Mouse (Mus musculus) splenic B cell, adult 2 months (primary cell): ENCODE results near the gene Klhl25.
"Not testable (repeated sequence)": the region's sequence is repeated elsewhere in the genome, so short reads cannot be mapped to it uniquely, and the experiment has no call there.

ENCODE experiments used
- DNase-seq: peaks from one replicate; pipeline ENCODE4 v3.0.0-alpha.2; 2011; ENCODE audit warnings: low read depth, low spot score
- H3K27me3 ChIP-seq: 2 replicates; pipeline ENCODE4 v1.6.1; 2012; ENCODE audit warnings: mild to moderate bottlenecking, low read length, moderate library complexity, mixed read lengths; ENCODE audit not compliant: control insufficient read depth, poor library complexity, insufficient read depth, severe bottlenecking
- H3K36me3 ChIP-seq: 2 replicates; pipeline ENCODE4 v1.6.1; 2012; ENCODE audit warnings: mild to moderate bottlenecking, low read length, moderate library complexity, mixed read lengths; ENCODE audit not compliant: control insufficient read depth, poor library complexity, insufficient read depth, severe bottlenecking

Klhl25 gene

GRCm38 (mm10) chr7:75828536-75828935, 19.6 kb upstream of the Klhl25 start:
- no peaks in the 10 kb centered on the region for H3K36me3 ChIP-seq
- DNase-seq: no peak
- no peaks in the 10 kb centered on the region for H3K27me3 ChIP-seq

DNA sequence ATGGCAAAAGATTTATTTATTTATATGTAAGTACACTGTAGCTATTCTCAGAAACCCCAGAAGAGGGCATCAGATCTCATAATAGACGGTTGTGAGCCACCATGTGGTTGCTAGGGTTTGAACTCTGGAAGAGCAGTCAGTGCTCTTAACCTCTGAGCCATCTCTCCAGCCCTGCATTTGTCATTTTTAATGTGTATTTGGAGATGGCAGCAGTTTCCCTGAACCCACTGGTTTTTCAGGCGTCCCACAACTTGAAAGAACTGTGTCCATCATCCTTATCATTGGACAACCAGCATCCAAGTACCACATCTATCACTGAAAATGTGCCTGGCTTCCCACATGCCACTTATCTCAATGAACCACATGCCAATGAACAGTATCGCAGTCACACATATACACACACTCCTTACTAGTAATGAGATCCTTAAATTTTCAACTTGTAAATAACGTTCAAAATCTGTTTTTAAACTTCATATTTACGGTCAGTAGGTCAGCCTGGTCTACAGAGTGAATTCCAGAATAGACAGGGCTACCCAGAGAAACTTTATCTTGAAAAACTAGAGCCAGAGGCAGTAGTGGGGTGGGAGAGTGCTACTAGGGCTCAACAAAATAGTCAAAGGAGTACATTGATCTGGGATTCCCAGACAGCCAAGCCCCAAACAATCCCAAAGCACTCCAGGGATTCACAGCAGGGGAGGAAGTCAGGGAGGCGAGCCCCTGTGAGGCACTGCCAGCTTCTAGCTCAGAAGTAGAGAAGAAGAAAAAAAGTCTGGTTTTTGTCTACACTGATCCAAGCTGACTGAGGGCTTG, 17.7 kb upstream of the Klhl25 start:
- no peaks in the 10 kb centered on the region for H3K36me3 ChIP-seq
- no peaks in the 10 kb centered on the region for H3K27me3 ChIP-seq
- peak; percentile 58 for DNase-seq

DNA sequence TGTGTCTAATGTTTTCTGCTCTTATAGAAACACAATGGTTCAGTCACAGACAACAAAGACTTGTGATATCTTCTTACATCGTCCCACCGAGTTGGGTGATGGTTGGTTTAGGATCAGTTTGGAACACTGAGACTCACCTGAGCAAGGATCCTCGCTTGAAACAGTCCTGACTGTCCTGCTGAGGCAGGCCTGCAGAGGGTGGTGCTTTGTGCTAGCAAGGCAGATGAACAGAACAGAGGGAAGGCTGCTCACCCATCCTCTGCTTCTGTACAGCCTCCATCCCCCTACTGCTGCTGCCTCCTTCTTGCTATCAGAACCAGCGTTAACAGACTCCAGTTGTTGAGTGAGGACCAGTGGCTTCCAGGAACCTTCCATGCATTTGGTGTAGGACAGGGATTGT, 14.2 kb upstream of the Klhl25 start:
- H3K36me3 ChIP-seq, DNase-seq: not testable (repeated sequence)

DNA sequence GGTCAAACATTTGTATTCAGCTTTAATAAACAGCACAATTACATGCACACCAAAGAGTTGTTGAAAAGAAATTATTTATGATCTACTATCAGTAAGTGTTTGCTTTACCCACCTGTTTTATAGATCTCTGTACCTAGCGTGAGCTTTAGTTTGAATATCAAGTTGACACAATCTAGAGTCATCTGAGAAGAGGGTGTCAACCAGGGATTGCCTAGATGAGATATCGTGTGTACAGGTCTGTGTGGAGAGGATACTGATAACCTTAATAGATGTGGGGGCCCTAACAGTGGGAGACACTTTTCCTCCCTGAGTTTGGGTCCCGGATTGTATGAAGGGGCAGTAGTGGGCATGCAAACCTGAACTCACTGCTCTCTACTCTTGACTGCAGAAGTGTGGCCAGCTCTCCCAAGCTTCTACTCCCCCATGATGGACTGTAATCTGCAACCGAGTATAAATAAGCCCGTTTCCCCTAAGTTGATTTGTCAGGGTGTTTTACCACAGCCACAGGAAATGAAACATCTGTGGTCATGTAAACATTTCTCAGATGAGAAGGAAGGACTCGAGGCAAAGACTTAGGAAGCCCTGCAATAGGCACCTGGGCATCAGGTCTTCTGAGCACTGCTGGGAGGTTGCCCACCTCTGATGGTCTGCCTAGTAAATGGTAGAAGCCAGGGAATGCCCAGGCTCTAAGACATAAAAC, 13.0 kb upstream of the Klhl25 start:
- H3K36me3 ChIP-seq, DNase-seq, H3K27me3 ChIP-seq: not testable (repeated sequence)

More for the DNA sequence above, 14.2 kb upstream of the Klhl25 start:
- not testable (repeated sequence) for H3K27me3 ChIP-seq

- Histone ChIP-seq H3K27me3 (no peaks in the 10 kb centered on the region), H3K36me3 (no peaks in the 10 kb centered on the region)
- no peak for DNase-seq
These were observed 8.0 kb upstream of the Klhl25 start for GRCm38 (mm10) chr7:75840071-75840470.

- H3K27me3 ChIP-seq: no peaks in the 10 kb centered on the region
- no peak for DNase-seq
- no peaks in the 10 kb centered on the region for H3K36me3 ChIP-seq
These were observed 5.8 kb upstream of the Klhl25 start for GRCm38 (mm10) chr7:75842306-75842705.

- no peaks in the 10 kb centered on the region for H3K36me3 ChIP-seq
- no peak for DNase-seq
These were observed 2.2 kb upstream of the Klhl25 start for GRCm38 (mm10) chr7:75845936-75846335.

GRCm38 (mm10) chr7:75846942-75847341, 1.2 kb upstream of the Klhl25 start:
- Histone ChIP-seq H3K36me3 (no peaks in the 10 kb centered on the region), H3K27me3 (no peaks in the 10 kb centered on the region)
- peak; percentile 50 for DNase-seq

More at GRCm38 (mm10) chr7:75845936-75846335, 2.2 kb upstream of the Klhl25 start:
- no peaks in the 10 kb centered on the region for H3K27me3 ChIP-seq

- no peaks in the 10 kb centered on the region for H3K27me3 ChIP-seq
- no peak for DNase-seq
- H3K36me3 ChIP-seq: no peaks in the 10 kb centered on the region
These were observed 621 bp upstream of the Klhl25 start for GRCm38 (mm10) chr7:75847489-75847888.

GRCm38 (mm10) chr7:75848776-75849670, 913 bp downstream of the Klhl25 start:
- H3K27me3 ChIP-seq: no peaks in the 10 kb centered on the region
- H3K36me3 ChIP-seq: no peaks in the 10 kb centered on the region
- peak; percentile 55 for DNase-seq

DNA sequence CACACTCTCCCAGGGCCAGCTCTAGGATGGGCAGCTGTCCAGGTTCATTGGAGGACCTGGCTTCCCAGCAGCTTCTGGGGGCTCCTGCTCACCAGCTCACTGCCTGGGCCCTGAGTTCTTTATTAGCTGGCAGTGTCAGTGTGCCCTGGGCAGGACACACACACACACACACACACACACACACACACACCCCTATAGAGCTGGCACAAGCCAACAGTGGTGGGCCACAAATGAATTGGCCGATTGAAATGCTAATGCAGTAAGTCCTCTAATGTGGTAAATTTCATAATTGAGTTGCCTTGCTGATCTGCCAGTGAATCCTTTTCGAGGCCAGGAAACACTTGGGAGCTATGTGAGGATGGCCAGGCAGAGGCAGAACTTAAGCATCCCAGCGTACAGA, 2.3 kb downstream of the Klhl25 start:
- not testable (repeated sequence) for H3K36me3 ChIP-seq, DNase-seq, H3K27me3 ChIP-seq

- DNase-seq: no peak
- Histone ChIP-seq H3K27me3 (no peaks in the 10 kb centered on the region), H3K36me3 (no peaks in the 10 kb centered on the region)
These were observed 3.2 kb downstream of the Klhl25 start for GRCm38 (mm10) chr7:75851290-75851689.

- H3K36me3 ChIP-seq: no peaks in the 10 kb centered on the region
- no peak for DNase-seq
- H3K27me3 ChIP-seq: no peaks in the 10 kb centered on the region
These were observed 4.3 kb downstream of the Klhl25 start for GRCm38 (mm10) chr7:75852363-75852762.

DNA sequence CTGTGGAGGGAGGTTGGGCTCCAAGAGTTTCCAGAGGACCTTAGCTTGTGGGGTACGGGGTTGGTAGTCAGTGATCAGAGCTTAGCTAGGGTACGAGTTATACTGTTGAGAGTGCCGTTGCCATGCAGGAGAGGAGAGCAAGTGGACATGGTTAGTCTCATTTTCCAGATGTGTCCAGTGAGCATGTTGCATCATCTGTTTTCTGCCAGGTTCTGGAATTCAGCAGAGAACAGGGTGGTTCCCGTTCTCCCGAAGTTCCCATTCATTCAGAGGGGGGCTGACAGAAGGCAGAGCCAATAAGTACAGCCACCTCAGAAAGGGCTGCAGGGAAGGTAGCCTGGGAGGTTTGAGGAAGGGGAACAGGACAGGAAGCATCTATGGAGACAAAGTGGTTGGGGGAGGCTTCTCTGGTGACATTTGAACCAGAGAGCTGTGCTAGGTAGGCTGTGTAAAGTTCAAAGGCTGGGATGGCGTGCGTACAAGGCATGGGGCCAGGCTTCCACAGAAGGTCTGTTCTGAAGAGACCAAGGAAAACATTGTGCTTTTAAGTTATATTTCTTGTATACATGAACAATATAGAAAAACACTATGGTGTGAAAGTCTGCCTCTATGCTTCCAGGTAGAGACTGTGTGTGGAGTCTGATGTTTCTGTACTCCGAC, 5.2 kb downstream of the Klhl25 start:
- DNase-seq: no peak
- Histone ChIP-seq H3K27me3 (no peaks in the 10 kb centered on the region), H3K36me3 (no peaks in the 10 kb centered on the region)
